Comparison of ENCODE assay signal across 15 mouse cellular contexts in genomic region chr8:96164933-96165332, GRCm38 (mm10).
"Had no signal": no experiment of that assay in that cellular context is flagged by ENCODE, and none has a peak within 500 bp of the region (broad histone marks: within the 10 kb centered on the region; RNA-seq: fewer than 3 reads in every experiment).

No protein-coding gene starts in this region.

- H3K27ac ChIP-seq: neural tube, embryonic 12.5 days; neural tube, embryonic 13.5 days; neural tube, embryonic 15.5 days; stomach, embryonic 15.5 days; stomach, postnatal 0 days had no signal

- H3K27me3 ChIP-seq: neural tube, embryonic 12.5 days; neural tube, embryonic 13.5 days; neural tube, embryonic 15.5 days; stomach, embryonic 15.5 days had no signal

- H3K9ac ChIP-seq: neural tube, embryonic 12.5 days; neural tube, embryonic 13.5 days; neural tube, embryonic 15.5 days; stomach, embryonic 15.5 days had no signal

- DNase-seq: retina, postnatal 1 day; right cerebral cortex, postnatal 14 days; right cerebral cortex, postnatal 25 days; spleen, adult 18-20 months; thymus, adult 18-20 months; thymus, adult 2 months; thymus, postnatal 14 days; thymus, postnatal 25 days; thymus, postnatal 36 days; thymus, postnatal 4 days had no signal

- H3K4me3 ChIP-seq: neural tube, embryonic 12.5 days; neural tube, embryonic 13.5 days; neural tube, embryonic 15.5 days; stomach, embryonic 15.5 days had no signal

- H3K4me1 ChIP-seq: neural tube, embryonic 12.5 days; neural tube, embryonic 13.5 days; neural tube, embryonic 15.5 days; stomach, embryonic 15.5 days had no signal

- H3K9me3 ChIP-seq: neural tube, embryonic 12.5 days; neural tube, embryonic 13.5 days; neural tube, embryonic 15.5 days; stomach, embryonic 15.5 days had no signal

- H3K4me2 ChIP-seq: neural tube, embryonic 12.5 days; neural tube, embryonic 13.5 days; neural tube, embryonic 15.5 days; stomach, embryonic 15.5 days had no signal

- H3K36me3 ChIP-seq: neural tube, embryonic 12.5 days; neural tube, embryonic 13.5 days; neural tube, embryonic 15.5 days; stomach, embryonic 15.5 days had no signal
